Mouse (Mus musculus) lung, embryonic 16.5 days (tissue): ENCODE measurements at regions not wholly inside any gene's neighbourhood (a gene's known extent, or its start where the extent isn't known, plus 50 kb on each side); places are given as distances from the start of the nearest gene placed in this dataset.

Source experiments
- ATAC-seq: fragments of 200-750 bp; cut with Nextera tagmentation; 2 replicates; pipeline ENCODE4 v1.8.0; 2017; ENCODE audit warnings: low read depth, mild to moderate bottlenecking, moderate library complexity
- H3K27ac ChIP-seq: fragments of 300-500 bp; sonication (generic); 2 replicates; pipeline ENCODE4 v1.5.1; 2014; ENCODE audit warnings: mild to moderate bottlenecking, control low read depth, low read length
- H3K27me3 ChIP-seq: fragments of 300-500 bp; sonication (generic); 2 replicates; pipeline ENCODE4 v1.6.1; 2014; ENCODE audit warnings: low read depth, low read length, mixed read lengths; ENCODE audit not compliant: control insufficient read depth, insufficient read depth
- H3K36me3 ChIP-seq: fragments of 300-500 bp; sonication (generic); 2 replicates; pipeline ENCODE4 v1.6.1; 2014; ENCODE audit warnings: low read length; ENCODE audit not compliant: control insufficient read depth, insufficient read depth
- H3K4me1 ChIP-seq: fragments of 300-500 bp; sonication (generic); replicated peaks from 2 replicates; pipeline ENCODE4 v1.6.1; 2014; ENCODE audit warnings: low read length, mixed read lengths; ENCODE audit not compliant: control insufficient read depth, insufficient read depth
- H3K4me2 ChIP-seq: fragments of 300-500 bp; sonication (generic); 2 replicates; pipeline ENCODE4 v1.6.1; 2014; ENCODE audit warnings: low read depth, low read length, control low read depth
- H3K4me3 ChIP-seq: fragments of 300-500 bp; sonication (generic); 2 replicates; pipeline ENCODE4 v1.5.1; 2014; ENCODE audit warnings: mild to moderate bottlenecking, low read length, control low read depth
- H3K9ac ChIP-seq: fragments of 300-500 bp; sonication (generic); 2 replicates; pipeline ENCODE4 v1.6.1; 2014; ENCODE audit warnings: low read length, control low read depth
- H3K9me3 ChIP-seq: fragments of 300-500 bp; sonication (generic); 2 replicates; pipeline ENCODE4 v1.6.1; 2016; ENCODE audit warnings: low read length; ENCODE audit not compliant: control insufficient read depth
- WGBS: fragments of 180-500 bp; shearing (Covaris S2); extraction: QIAGEN DNeasy Blood & Tissue Kit; methylation state at CpG from one replicate; pipeline ENCODE4 v1.1.7; 2014; 5-methylcytosine and 5-hydroxymethylcytosine counted together

GRCm38 (mm10) chr14:105518706-105519105, 260.3 kb downstream of the Ndfip2 start:
- Histone ChIP-seq H3K27ac (no peak overlapping the region), H3K4me1 (no peaks in the 10 kb centered on the region), H3K36me3 (no peaks in the 10 kb centered on the region), H3K9me3 (no peaks in the 10 kb centered on the region), H3K4me3 (no peak overlapping the region), H3K9ac (no peak overlapping the region), H3K27me3 (no peaks in the 10 kb centered on the region), H3K4me2 (no peak overlapping the region)
- ATAC-seq: no peak
- WGBS: 32% methylated on average over 7 of the region's 7 CpGs

DNA sequence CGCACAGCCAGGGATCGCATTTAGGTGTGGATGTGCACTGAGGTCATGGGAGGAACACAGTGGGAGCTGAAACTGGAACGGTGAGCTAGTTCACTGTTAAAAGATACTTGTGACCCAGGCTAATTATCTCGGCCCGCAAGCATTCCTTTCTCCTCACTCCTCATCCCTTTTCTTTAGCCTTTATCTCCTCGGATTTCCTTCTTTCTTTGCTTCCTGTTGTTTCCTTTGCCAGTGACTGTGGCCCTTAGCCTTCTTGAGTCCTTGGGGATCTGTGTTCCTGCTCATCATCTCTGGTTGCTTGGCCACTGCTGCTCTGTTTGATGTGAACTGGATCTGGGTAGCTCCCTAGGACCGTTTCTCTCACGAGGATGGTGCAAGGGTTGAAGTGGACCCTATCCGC, 256.0 kb downstream of the Ndfip2 start:
- Histone ChIP-seq H3K27ac (no peak overlapping the region), H3K4me2 (no peak overlapping the region), H3K4me3 (no peak overlapping the region), H3K4me1 (no peaks in the 10 kb centered on the region), H3K36me3 (no peaks in the 10 kb centered on the region), H3K27me3 (no peaks in the 10 kb centered on the region), H3K9ac (no peak overlapping the region), H3K9me3 (no peaks in the 10 kb centered on the region)
- WGBS: 63% methylated on average over 9 of the region's 9 CpGs
- no peak for ATAC-seq

GRCm38 (mm10) chr14:105512914-105513677, 254.7 kb downstream of the Ndfip2 start:
- Histone ChIP-seq H3K9me3 (no peaks in the 10 kb centered on the region), H3K4me3 (no peak overlapping the region), H3K36me3 (no peaks in the 10 kb centered on the region), H3K27ac (no peak overlapping the region), H3K27me3 (no peaks in the 10 kb centered on the region), H3K4me2 (no peak overlapping the region), H3K4me1 (no peaks in the 10 kb centered on the region), H3K9ac (no peak overlapping the region)
- no peak for ATAC-seq
- WGBS: 83% methylated on average over 12 of the region's 12 CpGs

DNA sequence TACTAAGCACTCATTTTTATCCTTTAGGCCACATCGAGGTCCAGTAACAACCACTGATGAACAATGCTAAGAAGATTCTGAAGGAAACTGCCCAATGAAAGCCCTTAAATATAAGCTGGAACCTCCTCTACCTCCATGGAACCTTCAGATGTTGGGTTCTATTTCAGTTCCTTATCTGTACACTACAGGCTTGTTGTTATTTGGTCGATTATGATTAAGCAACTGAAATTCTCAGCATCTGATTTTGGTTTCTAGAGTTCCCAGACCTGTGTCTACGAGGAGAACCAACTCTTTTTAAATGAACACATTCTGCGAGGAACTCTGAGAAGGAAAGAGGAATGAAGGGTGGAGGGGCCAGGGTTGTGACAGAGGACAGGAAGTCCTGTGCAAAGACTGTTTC, 253.5 kb downstream of the Ndfip2 start:
- no peak overlapping the region for H3K4me3 ChIP-seq
- H3K4me1 ChIP-seq: no peaks in the 10 kb centered on the region
- no peak overlapping the region for H3K4me2 ChIP-seq
- no peaks in the 10 kb centered on the region for H3K36me3 ChIP-seq
- no peak overlapping the region for H3K27ac ChIP-seq
- no peak overlapping the region for H3K9ac ChIP-seq
- no peaks in the 10 kb centered on the region for H3K9me3 ChIP-seq
- ATAC-seq: no peak
- 82% methylated on average over 4 of the region's 4 CpGs for WGBS
- no peaks in the 10 kb centered on the region for H3K27me3 ChIP-seq

DNA sequence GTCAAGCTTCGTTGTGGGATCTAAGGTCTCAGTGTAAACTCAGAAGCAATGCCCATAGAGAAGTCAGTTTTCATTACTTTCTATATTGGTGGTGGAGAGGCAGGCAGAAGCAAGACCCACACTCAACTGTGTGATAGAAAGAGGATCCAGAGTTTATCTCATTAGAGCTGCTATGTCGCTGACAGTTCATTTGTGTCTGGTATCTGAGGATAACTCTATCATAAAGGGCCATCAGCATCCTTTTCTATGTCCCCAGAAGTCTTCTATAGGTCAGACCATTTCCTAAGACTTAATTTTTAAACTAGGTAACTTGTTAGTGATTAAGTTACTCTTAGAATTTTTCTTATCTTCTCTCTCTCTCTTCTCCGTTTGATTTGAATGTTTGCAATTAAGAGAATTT, 252.8 kb downstream of the Ndfip2 start:
- Histone ChIP-seq H3K9me3 (no peaks in the 10 kb centered on the region), H3K27me3 (no peaks in the 10 kb centered on the region), H3K27ac (no peak overlapping the region), H3K4me1 (no peaks in the 10 kb centered on the region), H3K4me2 (no peak overlapping the region), H3K9ac (no peak overlapping the region), H3K36me3 (no peaks in the 10 kb centered on the region), H3K4me3 (no peak overlapping the region)
- ATAC-seq: no peak
- WGBS: 76% methylated on average over 3 of the region's 3 CpGs

- no peak for ATAC-seq
- H3K27me3 ChIP-seq: no peaks in the 10 kb centered on the region
- H3K4me2 ChIP-seq: no peak overlapping the region
- no peaks in the 10 kb centered on the region for H3K36me3 ChIP-seq
- H3K27ac ChIP-seq: no peak overlapping the region
- H3K9me3 ChIP-seq: no peaks in the 10 kb centered on the region
- H3K9ac ChIP-seq: no peak overlapping the region
- WGBS: 75% methylated on average over 4 of the region's 4 CpGs
- peaks cover 16% of the 10 kb centered on the region for H3K4me1 ChIP-seq
- H3K4me3 ChIP-seq: no peak overlapping the region
These were observed 246.9 kb downstream of the Ndfip2 start for GRCm38 (mm10) chr14:105505261-105505660.

DNA sequence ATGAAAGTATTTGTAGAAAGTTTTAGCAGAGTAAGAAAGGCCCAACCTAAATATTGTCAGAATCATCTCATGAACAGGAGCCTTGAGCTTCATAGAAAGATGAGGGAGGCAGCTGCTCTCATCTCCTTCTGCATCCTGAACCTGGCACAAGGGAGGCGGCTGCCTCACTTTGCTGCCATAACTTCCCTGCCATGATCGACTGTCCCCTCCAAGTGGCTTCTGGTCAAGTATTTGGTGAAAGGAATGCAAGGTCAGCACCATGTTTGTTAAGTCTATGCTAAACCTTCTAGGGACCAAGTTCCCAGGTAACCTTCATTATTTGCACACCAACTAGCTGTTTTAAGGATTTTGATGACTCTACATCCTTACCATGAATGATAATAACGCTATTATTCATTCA, 246.0 kb downstream of the Ndfip2 start:
- H3K27ac ChIP-seq: no peak overlapping the region
- no peaks in the 10 kb centered on the region for H3K9me3 ChIP-seq
- no peak overlapping the region for H3K9ac ChIP-seq
- 81% methylated on average over 3 of the region's 3 CpGs for WGBS
- H3K36me3 ChIP-seq: no peaks in the 10 kb centered on the region
- H3K4me1 ChIP-seq: peaks cover 18% of the 10 kb centered on the region
- ATAC-seq: no peak
- H3K4me2 ChIP-seq: no peak overlapping the region
- no peak overlapping the region for H3K4me3 ChIP-seq
- H3K27me3 ChIP-seq: no peaks in the 10 kb centered on the region

- Histone ChIP-seq H3K36me3 (no peaks in the 10 kb centered on the region), H3K9me3 (no peaks in the 10 kb centered on the region), H3K9ac (no peak overlapping the region), H3K4me2 (no peak overlapping the region), H3K4me1 (peaks cover 22% of the 10 kb centered on the region), H3K4me3 (no peak overlapping the region), H3K27me3 (no peaks in the 10 kb centered on the region), H3K27ac (no peak overlapping the region)
- WGBS: 69% methylated on average over 5 of the region's 5 CpGs
- ATAC-seq: no peak
These were observed 245.4 kb downstream of the Ndfip2 start for GRCm38 (mm10) chr14:105503806-105504205.

- Histone ChIP-seq H3K9me3 (no peaks in the 10 kb centered on the region), H3K27ac (no peak overlapping the region), H3K4me3 (no peak overlapping the region), H3K9ac (peak overlapping the region; percentile 3; the same call in 1 of the 2 replicates), H3K4me2 (peak overlapping the region; percentile 45), H3K4me1 (peaks cover 29% of the 10 kb centered on the region), H3K27me3 (no peaks in the 10 kb centered on the region), H3K36me3 (no peaks in the 10 kb centered on the region)
- ATAC-seq: 0 out of 2 replicates have a peak, but pooled peaks have one; percentile 5
- WGBS: 38% methylated on average over 11 of the region's 11 CpGs
These were observed 244.2 kb downstream of the Ndfip2 start for GRCm38 (mm10) chr14:105502633-105502975.
